Mouse (Mus musculus): ENCODE results near the gene Hpse2. TPM values are rescaled to one million over a fixed set of nuclear protein-coding genes. Genes with fewer than 3 reads are reported as not detected.

Gene Hpse2
- 0.21 and 0.24 TPM in 2 replicates for polyA plus RNA-seq (2015; fragmentation: Nextera tagmentation; extraction: Ambion mirVana)

GRCm38 (mm10) chr19:43388017-43388904 is at the start of gene Hpse2:
Gene Hpse2 (minus strand): TSS chr19:43388355.
- ATAC-seq: no peak
- no peak within 1 kb of the TSS for H3K4me3 ChIP-seq (ENCODE audit: low read depth, low read length)
- H3K36me3 ChIP-seq (ENCODE audit: control insufficient read depth, insufficient read depth, low read length): no peaks in the 10 kb centered on the region
- peaks cover 25% of the 10 kb centered on the region for H3K27me3 ChIP-seq (ENCODE audit: control insufficient read depth, insufficient read depth, low read depth, low read length)
- no peaks in the 10 kb centered on the region for H3K9me3 ChIP-seq (replicated peaks; ENCODE audit: control insufficient read depth, low read length, poor library complexity, severe bottlenecking)
- no peak within 1 kb of the TSS for H3K27ac ChIP-seq (ENCODE audit: low read length)
- peak within 1 kb of the TSS; percentile 30; the same call in 1 of the 2 replicates for H3K4me2 ChIP-seq (ENCODE audit: low read length)
- WGBS: 4% methylated on average over 18 of the region's 18 CpGs
- no peak within 1 kb of the TSS for H3K9ac ChIP-seq (ENCODE audit: low read depth, low read length)
- H3K4me1 ChIP-seq (ENCODE audit: control insufficient read depth, insufficient read depth, low read length): peaks cover 18% of the 10 kb centered on the region

- H3K4me1 ChIP-seq (ENCODE audit: control insufficient read depth, insufficient read depth, low read length): no peaks in the 10 kb centered on the region
- H3K27ac ChIP-seq (ENCODE audit: low read length): no peak overlapping the region
- H3K36me3 ChIP-seq (ENCODE audit: control insufficient read depth, insufficient read depth, low read length): no peaks in the 10 kb centered on the region
- no peak overlapping the region for H3K9ac ChIP-seq (ENCODE audit: low read depth, low read length)
- H3K9me3 ChIP-seq (replicated peaks; ENCODE audit: control insufficient read depth, low read length, poor library complexity, severe bottlenecking): no peaks in the 10 kb centered on the region
- no peak for ATAC-seq
- H3K4me2 ChIP-seq (ENCODE audit: low read length): no peak overlapping the region
- no peaks in the 10 kb centered on the region for H3K27me3 ChIP-seq (ENCODE audit: control insufficient read depth, insufficient read depth, low read depth, low read length)
- no peak overlapping the region for H3K4me3 ChIP-seq (ENCODE audit: low read depth, low read length)
- 92% methylated on average over 24 of the region's 24 CpGs for WGBS
Observed at GRCm38 (mm10) chr19:43427446-43428224, 39.5 kb upstream of the Hpse2 start.

GRCm38 (mm10) chr19:43424082-43424481 is 35.9 kb upstream of the Hpse2 start:
- H3K4me2 ChIP-seq (ENCODE audit: low read length): no peak overlapping the region
- H3K4me3 ChIP-seq (ENCODE audit: low read depth, low read length): no peak overlapping the region
- H3K9ac ChIP-seq (ENCODE audit: low read depth, low read length): no peak overlapping the region
- H3K4me1 ChIP-seq (ENCODE audit: control insufficient read depth, insufficient read depth, low read length): no peaks in the 10 kb centered on the region
- no peaks in the 10 kb centered on the region for H3K36me3 ChIP-seq (ENCODE audit: control insufficient read depth, insufficient read depth, low read length)
- no peak for ATAC-seq
- 75% methylated on average over 2 of the region's 2 CpGs for WGBS
- H3K27ac ChIP-seq (ENCODE audit: low read length): no peak overlapping the region
- no peaks in the 10 kb centered on the region for H3K9me3 ChIP-seq (replicated peaks; ENCODE audit: control insufficient read depth, low read length, poor library complexity, severe bottlenecking)
- no peaks in the 10 kb centered on the region for H3K27me3 ChIP-seq (ENCODE audit: control insufficient read depth, insufficient read depth, low read depth, low read length)

- Histone ChIP-seq H3K27ac (ENCODE audit: low read length) (no peak overlapping the region), H3K4me3 (ENCODE audit: low read depth, low read length) (no peak overlapping the region), H3K9me3 (replicated peaks; ENCODE audit: control insufficient read depth, low read length, poor library complexity, severe bottlenecking) (no peaks in the 10 kb centered on the region), H3K4me2 (ENCODE audit: low read length) (no peak overlapping the region), H3K4me1 (ENCODE audit: control insufficient read depth, insufficient read depth, low read length) (no peaks in the 10 kb centered on the region), H3K27me3 (ENCODE audit: control insufficient read depth, insufficient read depth, low read depth, low read length) (no peaks in the 10 kb centered on the region), H3K9ac (ENCODE audit: low read depth, low read length) (no peak overlapping the region), H3K36me3 (ENCODE audit: control insufficient read depth, insufficient read depth, low read length) (no peaks in the 10 kb centered on the region)
- no peak for ATAC-seq
- 85% methylated on average over 3 of the region's 3 CpGs for WGBS
Observed at GRCm38 (mm10) chr19:43420506-43420905, 32.4 kb upstream of the Hpse2 start.

- Histone ChIP-seq H3K36me3 (ENCODE audit: control insufficient read depth, insufficient read depth, low read length) (no peaks in the 10 kb centered on the region), H3K27me3 (ENCODE audit: control insufficient read depth, insufficient read depth, low read depth, low read length) (no peaks in the 10 kb centered on the region), H3K9me3 (replicated peaks; ENCODE audit: control insufficient read depth, low read length, poor library complexity, severe bottlenecking) (no peaks in the 10 kb centered on the region), H3K4me2 (ENCODE audit: low read length) (no peak overlapping the region), H3K27ac (ENCODE audit: low read length) (no peak overlapping the region), H3K9ac (ENCODE audit: low read depth, low read length) (no peak overlapping the region), H3K4me3 (ENCODE audit: low read depth, low read length) (no peak overlapping the region), H3K4me1 (ENCODE audit: control insufficient read depth, insufficient read depth, low read length) (no peaks in the 10 kb centered on the region)
- 73% methylated on average over 2 of the region's 2 CpGs for WGBS
- ATAC-seq: no peak
Observed at GRCm38 (mm10) chr19:43415565-43415964, 27.4 kb upstream of the Hpse2 start.

- 26% methylated on average over 1 of the region's 1 CpGs for WGBS
Observed at GRCm38 (mm10) chr19:43407181-43407580, 19.0 kb upstream of the Hpse2 start.

GRCm38 (mm10) chr19:43396327-43396726 is 8.2 kb upstream of the Hpse2 start:
- 0 out of 2 replicates have a peak, but pooled peaks have one; percentile 60 for ATAC-seq
- H3K9ac ChIP-seq (ENCODE audit: low read depth, low read length): no peak overlapping the region
- WGBS: 5% methylated on average over 4 of the region's 4 CpGs
- H3K36me3 ChIP-seq (ENCODE audit: control insufficient read depth, insufficient read depth, low read length): no peaks in the 10 kb centered on the region
- no peaks in the 10 kb centered on the region for H3K27me3 ChIP-seq (ENCODE audit: control insufficient read depth, insufficient read depth, low read depth, low read length)
- no peak overlapping the region for H3K4me3 ChIP-seq (ENCODE audit: low read depth, low read length)
- H3K4me1 ChIP-seq (ENCODE audit: control insufficient read depth, insufficient read depth, low read length): no peaks in the 10 kb centered on the region
- no peak overlapping the region for H3K27ac ChIP-seq (ENCODE audit: low read length)
- H3K4me2 ChIP-seq (ENCODE audit: low read length): no peak overlapping the region
- H3K9me3 ChIP-seq (replicated peaks; ENCODE audit: control insufficient read depth, low read length, poor library complexity, severe bottlenecking): no peaks in the 10 kb centered on the region

More at GRCm38 (mm10) chr19:43407181-43407580, 19.0 kb upstream of the Hpse2 start:
- no peak for ATAC-seq
- Histone ChIP-seq H3K9ac (ENCODE audit: low read depth, low read length) (no peak overlapping the region), H3K4me1 (ENCODE audit: control insufficient read depth, insufficient read depth, low read length) (no peaks in the 10 kb centered on the region), H3K27me3 (ENCODE audit: control insufficient read depth, insufficient read depth, low read depth, low read length) (no peaks in the 10 kb centered on the region), H3K4me3 (ENCODE audit: low read depth, low read length) (no peak overlapping the region), H3K27ac (ENCODE audit: low read length) (no peak overlapping the region), H3K9me3 (replicated peaks; ENCODE audit: control insufficient read depth, low read length, poor library complexity, severe bottlenecking) (no peaks in the 10 kb centered on the region), H3K4me2 (ENCODE audit: low read length) (no peak overlapping the region), H3K36me3 (ENCODE audit: control insufficient read depth, insufficient read depth, low read length) (no peaks in the 10 kb centered on the region)

- no peak for ATAC-seq
- Histone ChIP-seq H3K36me3 (ENCODE audit: control insufficient read depth, insufficient read depth, low read length) (no peaks in the 10 kb centered on the region), H3K9me3 (replicated peaks; ENCODE audit: control insufficient read depth, low read length, poor library complexity, severe bottlenecking) (no peaks in the 10 kb centered on the region), H3K4me3 (ENCODE audit: low read depth, low read length) (peak overlapping the region; percentile 35), H3K27me3 (ENCODE audit: control insufficient read depth, insufficient read depth, low read depth, low read length) (peaks cover 28% of the 10 kb centered on the region), H3K4me2 (ENCODE audit: low read length) (peak overlapping the region; percentile 64; the same call in 1 of the 2 replicates), H3K4me1 (ENCODE audit: control insufficient read depth, insufficient read depth, low read length) (peaks cover 18% of the 10 kb centered on the region), H3K27ac (ENCODE audit: low read length) (no peak overlapping the region), H3K9ac (ENCODE audit: low read depth, low read length) (no peak overlapping the region)
- WGBS: 1% methylated on average over 14 of the region's 14 CpGs
Observed at GRCm38 (mm10) chr19:43387071-43387770, 934 bp downstream of the Hpse2 start.
